Mouse (Mus musculus): ENCODE results near the gene Pold2.

The Pold2 gene

GRCm38 (mm10) chr11:5877921-5878526 lies at the start of gene Pold2:
Gene Pold2, minus strand, starts transcription at chr11:5878292.
- peak; percentile 98 for DNase-seq

GRCm38 (mm10) chr11:5926696-5927220 lies 48.7 kb upstream of the Pold2 start:
- no peak for DNase-seq

- no peak for DNase-seq
Measured at GRCm38 (mm10) chr11:5924699-5925098, 46.6 kb upstream of the Pold2 start.

- peak; percentile 29 to 37 for DNase-seq
Measured at GRCm38 (mm10) chr11:5920323-5920960, 42.4 kb upstream of the Pold2 start.

- no peak for DNase-seq
Measured at GRCm38 (mm10) chr11:5919606-5920005, 41.5 kb upstream of the Pold2 start.

- DNase-seq = no peak
Measured at GRCm38 (mm10) chr11:5918111-5918510, 40.0 kb upstream of the Pold2 start.

GRCm38 (mm10) chr11:5916178-5916548 lies 38.1 kb upstream of the Pold2 start:
- DNase-seq = no peak

GRCm38 (mm10) chr11:5915429-5916177 lies 37.5 kb upstream of the Pold2 start:
- DNase-seq = no peak

- DNase-seq = no peak
Measured at GRCm38 (mm10) chr11:5914940-5915339, 36.8 kb upstream of the Pold2 start.

GRCm38 (mm10) chr11:5913936-5914335 lies 35.8 kb upstream of the Pold2 start:
- peak in 1 of 2 experiments; percentile 8 for DNase-seq

- DNase-seq = peak in 1 of 2 experiments; percentile 22
Measured at GRCm38 (mm10) chr11:5913256-5913655, 35.2 kb upstream of the Pold2 start.

GRCm38 (mm10) chr11:5912635-5913034 lies 34.5 kb upstream of the Pold2 start:
- DNase-seq = peak; percentile 65 to 68

GRCm38 (mm10) chr11:5908642-5909041 lies 30.6 kb upstream of the Pold2 start:
- DNase-seq = no peak

GRCm38 (mm10) chr11:5907096-5907495 lies 29.0 kb upstream of the Pold2 start:
- DNase-seq = peak in 1 of 2 experiments; percentile 12

GRCm38 (mm10) chr11:5905778-5906518 lies 27.9 kb upstream of the Pold2 start:
- DNase-seq = peak in 1 of 2 experiments; percentile 18

- no peak for DNase-seq
Measured at GRCm38 (mm10) chr11:5904871-5905270, 26.8 kb upstream of the Pold2 start.

- no peak for DNase-seq
Measured at GRCm38 (mm10) chr11:5904357-5904756, 26.3 kb upstream of the Pold2 start.

GRCm38 (mm10) chr11:5903844-5904243 lies 25.8 kb upstream of the Pold2 start:
- DNase-seq = no peak

GRCm38 (mm10) chr11:5902390-5902789 lies 24.3 kb upstream of the Pold2 start:
- DNase-seq = no peak

- DNase-seq = peak; percentile 43 to 61
Measured at GRCm38 (mm10) chr11:5901950-5902349, 23.9 kb upstream of the Pold2 start.

GRCm38 (mm10) chr11:5901320-5901719 lies 23.2 kb upstream of the Pold2 start:
- no peak for DNase-seq

- no peak for DNase-seq
Measured at GRCm38 (mm10) chr11:5899286-5899685, 21.2 kb upstream of the Pold2 start.

GRCm38 (mm10) chr11:5898531-5898930 lies 20.4 kb upstream of the Pold2 start, which contains the start of gene Myl7:
Gene Myl7, minus strand, starts transcription at chr11:5898782.
- DNase-seq = no peak

Measured in lung, postnatal 4 days (tissue).